Mouse (Mus musculus) thymus, adult 2 months (tissue): Measurements from ENCODE around the gene Muc3.

Experiments used
- CTCF ChIP-seq: fragments of 200-500 bp; IDR thresholded peaks from 2 replicates; pipeline ENCODE4 v1.5.1; 2012; ENCODE audit warnings: mild to moderate bottlenecking, control low read depth, low read length, moderate library complexity, borderline replicate concordance; ENCODE audit not compliant: control insufficient read depth, poor library complexity, insufficient read depth; ENCODE audit errors: extremely low read depth
- POLR2A ChIP-seq: fragments of 200-500 bp; IDR thresholded peaks from 2 replicates; pipeline ENCODE4 v1.6.1; 2012; ENCODE audit warnings: mild to moderate bottlenecking, low read length, control low read depth, moderate library complexity; ENCODE audit not compliant: control insufficient read depth, poor library complexity, insufficient read depth; ENCODE audit errors: extremely low read depth

DNA sequence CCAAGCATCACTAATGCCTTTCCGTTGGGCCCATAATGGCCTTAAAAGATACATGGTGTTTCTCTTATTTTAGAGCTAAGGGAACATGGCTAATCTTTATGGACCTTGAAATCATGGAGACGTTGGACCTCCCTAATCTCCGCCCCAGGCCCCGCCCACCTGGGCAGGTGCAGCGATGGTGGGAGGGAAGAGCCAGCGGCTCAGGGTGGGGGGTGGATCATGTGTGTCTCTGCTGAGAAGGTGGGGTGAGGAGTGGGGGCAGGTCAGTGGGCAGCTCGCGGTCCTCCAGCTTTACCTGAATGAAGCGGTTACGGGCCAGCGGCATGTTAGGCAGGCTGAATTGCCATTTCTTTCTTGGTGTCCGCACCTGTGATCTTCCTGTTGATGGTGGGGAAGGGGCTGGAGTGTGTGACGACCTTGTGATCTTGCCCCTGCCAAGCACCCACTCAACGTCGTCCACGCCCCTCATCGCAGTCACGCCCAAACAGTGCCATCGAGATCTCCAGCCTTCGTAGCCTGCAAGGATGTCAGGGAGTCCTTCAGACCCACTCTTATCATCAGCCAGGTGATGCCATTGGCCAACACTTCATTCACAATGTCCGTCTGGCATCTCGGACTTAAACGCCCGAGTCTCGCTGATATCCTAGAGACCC lies 39.1 kb downstream of the Muc3 start:
- TF ChIP-seq POLR2A (no peak), CTCF (no peak)
